Mouse (Mus musculus) MEL (cell line): ENCODE data around the gene Pde3a. TPM values are rescaled to one million over a fixed set of nuclear protein-coding genes. Genes with fewer than 3 reads are reported as not detected.

ENCODE experiments used
- DNase-seq: peaks from one replicate; pipeline ENCODE4 v3.0.0; 2011; ENCODE audit warnings: low read depth, low spot score
- H3K27ac ChIP-seq: 2 replicates; pipeline ENCODE4 v1.5.1; 2012; ENCODE audit warnings: low read depth, mild to moderate bottlenecking, control low read depth, low read length, moderate library complexity; ENCODE audit not compliant: control insufficient read depth
- H3K27me3 ChIP-seq, 2 experiments: fragments of 150-350 bp in 1 of 2; sonication (generic) in 1 of 2; 2 replicates each; pipeline ENCODE4 v1.6.1; 2012; ENCODE audit warnings: low read length in 2 of 2, mild to moderate bottlenecking in 2 of 2, improper control_type of control experiment in 1 of 2, moderate library complexity in 1 of 2; ENCODE audit not compliant: insufficient read depth in 2 of 2, control insufficient read depth in 1 of 2
- H3K36me3 ChIP-seq, 2 experiments: 2 replicates each; pipeline ENCODE4 v1.6.1; 2012 to 2014; ENCODE audit warnings: low read length in 2 of 2, improper control_type of control experiment in 1 of 2, inconsistent platforms in 1 of 2, mild to moderate bottlenecking in 1 of 2; ENCODE audit not compliant: insufficient read depth in 2 of 2, control insufficient read depth in 1 of 2
- H3K4me1 ChIP-seq, 2 experiments: fragments of 150-350 bp in 1 of 2; sonication (generic) in 1 of 2; 2 replicates each; pipeline ENCODE4 v1.6.1; 2012; ENCODE audit warnings: low read length in 2 of 2, improper control_type of control experiment in 1 of 2, mild to moderate bottlenecking in 1 of 2; ENCODE audit not compliant: insufficient read depth in 2 of 2, control insufficient read depth in 1 of 2
- H3K4me3 ChIP-seq, 2 experiments: fragments of 150-350 bp in 1 of 2; sonication (generic) in 1 of 2; 2 replicates each; pipeline ENCODE4 v1.5.1; 2012; ENCODE audit warnings: low read depth in 2 of 2, low read length in 2 of 2, mild to moderate bottlenecking in 2 of 2, moderate library complexity in 2 of 2, control low read depth in 1 of 2, improper control_type of control experiment in 1 of 2; ENCODE audit not compliant: control insufficient read depth in 1 of 2, insufficient read depth in 1 of 2
- H3K79me2 ChIP-seq: 2 replicates; pipeline ENCODE4 v1.6.1; 2012; ENCODE audit warnings: mild to moderate bottlenecking, low read length, moderate library complexity; ENCODE audit not compliant: control insufficient read depth, poor library complexity, insufficient read depth
- H3K9ac ChIP-seq: 2 replicates; pipeline ENCODE4 v1.6.1; 2012; ENCODE audit warnings: low read depth, mild to moderate bottlenecking, control low read depth, low read length, moderate library complexity; ENCODE audit not compliant: control insufficient read depth, poor library complexity, severe bottlenecking
- H3K9me3 ChIP-seq: fragments of 150-350 bp; sonication (generic); replicated peaks from 2 replicates; pipeline ENCODE4 v1.6.1; 2012; ENCODE audit warnings: mild to moderate bottlenecking, low read length, improper control_type of control experiment, moderate library complexity; ENCODE audit not compliant: insufficient read depth
- BHLHE40 ChIP-seq: IDR thresholded peaks from 2 replicates; pipeline ENCODE4 v1.6.1; 2012; ENCODE audit warnings: low read depth, mild to moderate bottlenecking, inconsistent platforms, low read length, improper control_type of control experiment, borderline replicate concordance
- CHD1 ChIP-seq: IDR thresholded peaks from 2 replicates; pipeline ENCODE4 v1.6.1; 2012; ENCODE audit warnings: low read depth, mild to moderate bottlenecking, inconsistent platforms, low read length, improper control_type of control experiment
- CTCF ChIP-seq, 3 experiments: IDR thresholded peaks in 2 of 3; conservative IDR thresholded peaks in 1 of 3; 2 replicates each; pipeline ENCODE4 v1.5.1; 2011 to 2012; ENCODE audit warnings: low read length in 3 of 3, low read depth in 2 of 3, mild to moderate bottlenecking in 2 of 3, improper control_type of control experiment in 1 of 3, inconsistent platforms in 1 of 3, mixed read lengths in 1 of 3, moderate library complexity in 1 of 3; ENCODE audit not compliant: control insufficient read depth in 1 of 3, insufficient read depth in 1 of 3, poor library complexity in 1 of 3, severe bottlenecking in 1 of 3
- E2F4 ChIP-seq: IDR thresholded peaks from 2 replicates; pipeline ENCODE4 v1.6.1; 2011; ENCODE audit warnings: low read depth, low read length, improper control_type of control experiment, borderline replicate concordance
- ELF1 ChIP-seq: IDR thresholded peaks from 2 replicates; pipeline ENCODE4 v1.6.1; 2014; ENCODE audit warnings: low read depth, mild to moderate bottlenecking, inconsistent platforms, low read length, improper control_type of control experiment, moderate library complexity
- EP300 ChIP-seq, 2 experiments: IDR thresholded peaks; 2 replicates each; pipeline ENCODE4 v1.6.1; 2011; ENCODE audit warnings: improper control_type of control experiment in 2 of 2, low read length in 2 of 2, low read depth in 1 of 2, mild to moderate bottlenecking in 1 of 2
- GABPA ChIP-seq: IDR thresholded peaks from 2 replicates; pipeline ENCODE4 v1.6.1; 2012; ENCODE audit warnings: low read depth, mild to moderate bottlenecking, inconsistent platforms, low read length, improper control_type of control experiment, moderate library complexity
- GATA1 ChIP-seq: IDR thresholded peaks from 2 replicates; pipeline ENCODE4 v1.6.1; 2011; ENCODE audit warnings: low read depth, low read length, improper control_type of control experiment
- HCFC1 ChIP-seq: IDR thresholded peaks from 2 replicates; pipeline ENCODE4 v1.6.1; 2012; ENCODE audit warnings: low read depth, mild to moderate bottlenecking, inconsistent platforms, low read length, improper control_type of control experiment, moderate library complexity
- JUND ChIP-seq: IDR thresholded peaks from 2 replicates; pipeline ENCODE4 v1.6.1; 2011; ENCODE audit warnings: low read depth, mild to moderate bottlenecking, improper control_type of control experiment, low read length
- KAT2A ChIP-seq: conservative IDR thresholded peaks from 2 replicates; pipeline ENCODE4 v1.6.1; 2012; ENCODE audit warnings: low read depth, low read length, improper control_type of control experiment, inconsistent platforms
- MXI1 ChIP-seq: IDR thresholded peaks from 2 replicates; pipeline ENCODE4 v1.6.1; 2011; ENCODE audit warnings: mild to moderate bottlenecking, low read depth, low read length, improper control_type of control experiment
- MYB ChIP-seq: IDR thresholded peaks from 2 replicates; pipeline ENCODE4 v1.6.1; 2011; ENCODE audit warnings: mild to moderate bottlenecking, low read depth, low read length, improper control_type of control experiment
- MYC ChIP-seq: IDR thresholded peaks from 2 replicates; pipeline ENCODE4 v1.6.1; 2011; ENCODE audit warnings: low read depth, mild to moderate bottlenecking, low read length, improper control_type of control experiment, moderate library complexity
- NRF1 ChIP-seq: IDR thresholded peaks from 2 replicates; pipeline ENCODE4 v1.6.1; 2014; ENCODE audit warnings: low read depth, mild to moderate bottlenecking, inconsistent platforms, low read length, improper control_type of control experiment, moderate library complexity; ENCODE audit not compliant: poor library complexity, insufficient read depth, severe bottlenecking
- POLR2A ChIP-seq, 2 experiments: IDR thresholded peaks; 2 replicates each; pipeline ENCODE4 v1.6.1; 2011 to 2012; ENCODE audit warnings: low read length in 2 of 2, mild to moderate bottlenecking in 2 of 2, control low read depth in 1 of 2, improper control_type of control experiment in 1 of 2, low read depth in 1 of 2, moderate library complexity in 1 of 2; ENCODE audit not compliant: control insufficient read depth in 1 of 2, insufficient read depth in 1 of 2, poor library complexity in 1 of 2
- POLR2AphosphoS2 ChIP-seq: IDR thresholded peaks from 2 replicates; pipeline ENCODE4 v1.6.1; 2011; ENCODE audit warnings: low read length, improper control_type of control experiment
- POLR2AphosphoS5 ChIP-seq: IDR thresholded peaks from 2 replicates; pipeline ENCODE4 v1.6.1; 2012; ENCODE audit warnings: low read depth, borderline replicate concordance, mild to moderate bottlenecking, inconsistent platforms, low read length, moderate library complexity, mixed read lengths
- RAD21 ChIP-seq: IDR thresholded peaks from 2 replicates; pipeline ENCODE4 v1.6.1; 2011; ENCODE audit warnings: mild to moderate bottlenecking, low read depth, low read length, improper control_type of control experiment
- RCOR1 ChIP-seq: IDR thresholded peaks from 2 replicates; pipeline ENCODE4 v1.6.1; 2012; ENCODE audit warnings: low read depth, mild to moderate bottlenecking, inconsistent platforms, low read length, improper control_type of control experiment
- TAL1 ChIP-seq: IDR thresholded peaks from 2 replicates; pipeline ENCODE4 v1.6.1; 2012; ENCODE audit warnings: mild to moderate bottlenecking, inconsistent platforms, low read length, moderate library complexity, mixed read lengths
- TBP ChIP-seq: IDR thresholded peaks from 2 replicates; pipeline ENCODE4 v1.8.0; 2011; ENCODE audit warnings: low read depth, low read length, improper control_type of control experiment
- ZC3H11A ChIP-seq: IDR thresholded peaks from 2 replicates; pipeline ENCODE4 v1.6.1; 2012; ENCODE audit warnings: low read depth, mild to moderate bottlenecking, inconsistent platforms, low read length, improper control_type of control experiment
- ZKSCAN1 ChIP-seq: IDR thresholded peaks from 2 replicates; pipeline ENCODE4 v1.6.1; 2012; ENCODE audit warnings: low read depth, mild to moderate bottlenecking, inconsistent platforms, low read length, improper control_type of control experiment, moderate library complexity
- ZNF384 ChIP-seq: IDR thresholded peaks from 2 replicates; pipeline ENCODE4 v1.6.1; 2012; ENCODE audit warnings: low read depth, mild to moderate bottlenecking, inconsistent platforms, low read length, improper control_type of control experiment
- polyA plus RNA-seq, 2 experiments: library from polyadenylated mRNA; stranded (reverse) in 1 of 2; unstranded in 1 of 2; fragments of >175 nt in 1 of 2; fragments of >200 nt in 1 of 2; gene quantifications; 2 replicates each; pipeline versions ENCODE4 v1.2.1 to v1.2.4; 2012; ENCODE audit warnings: low replicate concordance in 2 of 2, low read depth in 1 of 2; ENCODE audit not compliant: insufficient read length in 2 of 2, insufficient read depth in 1 of 2, missing spikeins in 1 of 2
- total RNA-seq: library from RNA; depleted of rRNA; stranded (reverse); fragments of 300-350 nt; gene quantifications from 2 replicates; pipeline ENCODE4 v1.2.3, GENCODE M21; 2012

The Pde3a gene
- total and polyA plus RNA-seq, 3 experiments: not detected

DNA sequence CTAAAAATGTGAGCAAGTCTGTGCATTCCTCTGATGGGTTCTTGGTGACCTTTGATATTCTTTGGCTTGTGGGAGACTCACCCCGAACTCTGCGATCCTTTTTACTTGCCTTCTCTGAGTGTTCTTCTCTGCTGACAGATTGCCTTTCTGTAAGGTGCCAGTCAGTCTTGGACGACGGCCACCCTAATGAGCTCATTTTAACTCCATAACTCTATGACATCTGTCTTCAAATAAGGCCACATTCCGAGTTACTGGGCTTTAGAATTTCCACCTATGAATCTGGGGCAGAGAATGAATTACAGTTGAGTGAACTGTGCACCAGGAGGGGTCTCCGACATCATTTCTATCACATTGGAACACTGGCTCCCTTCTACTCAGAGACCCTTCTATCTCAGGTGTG, 176.0 kb downstream of the Pde3a start:
- no peak for DNase-seq
- no peak overlapping the region for H3K4me3 ChIP-seq
- H3K36me3 ChIP-seq: no peaks in the 10 kb centered on the region
- no peaks in the 10 kb centered on the region for H3K79me2 ChIP-seq
- TF ChIP-seq CHD1 (no peak), POLR2A (IDR thresholded peaks at IDR 0.05; ENCODE audit: control insufficient read depth in 1 of 2, insufficient read depth in 1 of 2, low read depth in 1 of 2, low read length in 2 of 2, poor library complexity in 1 of 2) (no peak), GATA1 (no peak), MXI1 (no peak), JUND (no peak), POLR2AphosphoS2 (no peak), ZKSCAN1 (no peak), CTCF (IDR thresholded peaks at IDR 0.05 in 2 of 3, conservative IDR thresholded peaks at IDR 0.05 in 1 of 3; ENCODE audit: control insufficient read depth in 1 of 3, insufficient read depth in 1 of 3, low read depth in 2 of 3, low read length in 3 of 3, poor library complexity in 1 of 3, severe bottlenecking in 1 of 3) (no peak)
- H3K9ac ChIP-seq: no peak overlapping the region
- no peaks in the 10 kb centered on the region for H3K4me1 ChIP-seq
- H3K9me3 ChIP-seq: no peaks in the 10 kb centered on the region
- no peak overlapping the region for H3K27ac ChIP-seq
- no peaks in the 10 kb centered on the region for H3K27me3 ChIP-seq

DNA sequence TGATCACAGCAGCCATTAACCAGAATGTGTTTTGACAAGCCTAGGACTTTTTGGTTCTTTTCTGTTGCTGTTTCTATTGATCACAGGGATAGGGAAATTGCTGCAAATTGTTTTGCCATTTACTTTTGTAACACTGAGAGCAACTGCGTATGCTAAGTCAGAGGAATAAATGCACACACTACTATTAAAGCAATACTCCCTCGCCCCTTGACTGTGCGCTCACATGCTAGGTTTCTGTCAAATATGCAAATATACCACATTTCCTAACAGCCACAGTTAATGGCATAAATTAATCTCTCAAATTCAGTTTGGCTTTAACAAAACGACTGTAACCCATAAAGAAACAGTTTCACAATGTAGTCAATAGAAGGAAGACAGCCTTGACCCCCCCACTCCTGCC, 179.5 kb downstream of the Pde3a start:
- no peak overlapping the region for H3K27ac ChIP-seq
- no peak overlapping the region for H3K9ac ChIP-seq
- H3K9me3 ChIP-seq: no peaks in the 10 kb centered on the region
- TF ChIP-seq POLR2A (IDR thresholded peaks at IDR 0.05; ENCODE audit: control insufficient read depth in 1 of 2, insufficient read depth in 1 of 2, low read depth in 1 of 2, low read length in 2 of 2, poor library complexity in 1 of 2): no peak
- no peak for TF ChIP-seq TBP
- TF ChIP-seq MYC: no peak
- TF ChIP-seq JUND: no peak
- TF ChIP-seq ZC3H11A: no peak
- no peak for TF ChIP-seq NRF1
- no peak for TF ChIP-seq MYB
- TF ChIP-seq E2F4: no peak
- TF ChIP-seq KAT2A: no peak
- TF ChIP-seq ZKSCAN1: no peak
- no peak for TF ChIP-seq HCFC1
- TF ChIP-seq BHLHE40: no peak
- TF ChIP-seq EP300 (IDR thresholded peaks at IDR 0.05; ENCODE audit: low read depth in 1 of 2, low read length in 2 of 2): no peak
- TF ChIP-seq ZNF384: no peak
- no peak for TF ChIP-seq RAD21
- TF ChIP-seq ELF1: no peak
- no peak for TF ChIP-seq TAL1
- no peak for TF ChIP-seq POLR2AphosphoS5
- TF ChIP-seq RCOR1: no peak
- no peak for TF ChIP-seq GABPA
- H3K36me3 ChIP-seq: no peaks in the 10 kb centered on the region
- no peaks in the 10 kb centered on the region for H3K27me3 ChIP-seq
- no peaks in the 10 kb centered on the region for H3K79me2 ChIP-seq
- no peak overlapping the region for H3K4me3 ChIP-seq
- DNase-seq: no peak
- no peaks in the 10 kb centered on the region for H3K4me1 ChIP-seq
